Mouse (Mus musculus) spleen, postnatal 4 days (tissue): ENCODE data around the gene Tspan5.

Experiments
- DNase-seq, 2 experiments: peaks; one replicate each; pipeline ENCODE4 v3.0.0; 2022; ENCODE audit warnings: low spot score in 2 of 2

Tspan5 gene

GRCm38 (mm10) chr3:138771549-138772333, 29.7 kb downstream of the Tspan5 start:
- DNase-seq, result no peak

GRCm38 (mm10) chr3:138773871-138774606, 32.0 kb downstream of the Tspan5 start:
- DNase-seq, result no peak

- DNase-seq, result no peak
These were observed 32.6 kb downstream of the Tspan5 start for GRCm38 (mm10) chr3:138774607-138774943.

GRCm38 (mm10) chr3:138775926-138776715, 34.1 kb downstream of the Tspan5 start:
- DNase-seq, result no peak

GRCm38 (mm10) chr3:138781492-138781891, 39.5 kb downstream of the Tspan5 start:
- no peak for DNase-seq

- DNase-seq, result no peak
These were observed 42.1 kb downstream of the Tspan5 start for GRCm38 (mm10) chr3:138783859-138784640.

- DNase-seq, result no peak
These were observed 42.6 kb downstream of the Tspan5 start for GRCm38 (mm10) chr3:138784641-138785025.

- no peak for DNase-seq
These were observed 45.9 kb downstream of the Tspan5 start for GRCm38 (mm10) chr3:138787758-138788488.

GRCm38 (mm10) chr3:138788489-138788850, 46.5 kb downstream of the Tspan5 start:
- DNase-seq, result no peak

GRCm38 (mm10) chr3:138789275-138789674, 47.3 kb downstream of the Tspan5 start:
- DNase-seq, result no peak

GRCm38 (mm10) chr3:138794533-138794932, 52.5 kb downstream of the Tspan5 start:
- DNase-seq, result no peak

GRCm38 (mm10) chr3:138795951-138796350, 54.0 kb downstream of the Tspan5 start:
- DNase-seq, result no peak

- DNase-seq, result no peak
These were observed 54.6 kb downstream of the Tspan5 start for GRCm38 (mm10) chr3:138796583-138796982.

GRCm38 (mm10) chr3:138800664-138801411, 58.8 kb downstream of the Tspan5 start:
- no peak for DNase-seq

- DNase-seq, result no peak
These were observed 59.7 kb downstream of the Tspan5 start for GRCm38 (mm10) chr3:138801661-138802060.

- no peak for DNase-seq
These were observed 60.9 kb downstream of the Tspan5 start for GRCm38 (mm10) chr3:138802722-138803443.

GRCm38 (mm10) chr3:138803444-138804085, 61.6 kb downstream of the Tspan5 start:
- DNase-seq, result no peak

- DNase-seq, result no peak
These were observed 62.4 kb downstream of the Tspan5 start for GRCm38 (mm10) chr3:138804104-138805048.
